Mouse (Mus musculus): ENCODE measurements around the gene Acot8. TPM values are rescaled to one million over a fixed set of nuclear protein-coding genes. Genes with fewer than 3 reads are reported as not detected.
A peak's percentile ranks its signal among the peaks of the same experiment; 100 is the strongest.

The Acot8 gene
- polyA plus RNA-seq, 1 experiment from 2014 or later, result 52.5 TPM

- no peak for ATAC-seq
- Histone ChIP-seq H3K9me3 (ENCODE audit: control insufficient read depth) (no peaks in the 10 kb centered on the region), H3K36me3 (ENCODE audit: control insufficient read depth, insufficient read depth) (peaks cover 76% of the 10 kb centered on the region), H3K4me3 (ENCODE audit: low read depth, low read length) (no peak overlapping the region), H3K4me2 (replicated peaks; ENCODE audit: low read depth) (no peak overlapping the region), H3K27me3 (replicated peaks; ENCODE audit: control insufficient read depth, insufficient read depth, low read length) (no peaks in the 10 kb centered on the region), H3K4me1 (replicated peaks; ENCODE audit: control insufficient read depth, insufficient read depth, low read length) (no peaks in the 10 kb centered on the region), H3K9ac (ENCODE audit: low read depth, low read length) (no peak overlapping the region), H3K27ac (ENCODE audit: low read depth, low read length) (no peak overlapping the region)
- peak; percentile 28; the same call in 1 of the 2 replicates for TF ChIP-seq CTCF (IDR thresholded peaks at IDR 0.05; ENCODE audit: low read depth)
- 91% methylated on average over 2 of the region's 2 CpGs for WGBS
Measured at GRCm38 (mm10) chr2:164793772-164794171, 10.9 kb downstream of the Acot8 start.

- Histone ChIP-seq H3K36me3 (ENCODE audit: control insufficient read depth, insufficient read depth) (peaks cover 73% of the 10 kb centered on the region), H3K4me3 (ENCODE audit: low read depth, low read length) (no peak overlapping the region), H3K4me2 (replicated peaks; ENCODE audit: low read depth) (no peak overlapping the region), H3K9ac (ENCODE audit: low read depth, low read length) (no peak overlapping the region), H3K4me1 (replicated peaks; ENCODE audit: control insufficient read depth, insufficient read depth, low read length) (no peaks in the 10 kb centered on the region), H3K9me3 (ENCODE audit: control insufficient read depth) (no peaks in the 10 kb centered on the region), H3K27ac (ENCODE audit: low read depth, low read length) (no peak overlapping the region), H3K27me3 (replicated peaks; ENCODE audit: control insufficient read depth, insufficient read depth, low read length) (no peaks in the 10 kb centered on the region)
- WGBS, result 49% methylated on average over 3 of the region's 3 CpGs
- TF ChIP-seq CTCF (IDR thresholded peaks at IDR 0.05; ENCODE audit: low read depth), result peak; percentile 81
- peak; percentile 29; the same call in 1 of the 2 replicates for ATAC-seq
Measured at GRCm38 (mm10) chr2:164793236-164793635, 11.4 kb downstream of the Acot8 start.

- WGBS, result 83% methylated on average over 12 of the region's 12 CpGs
- H3K36me3 ChIP-seq (ENCODE audit: control insufficient read depth, insufficient read depth), result peaks cover 67% of the 10 kb centered on the region
- H3K9ac ChIP-seq (ENCODE audit: low read depth, low read length), result no peak overlapping the region
- H3K27me3 ChIP-seq (replicated peaks; ENCODE audit: control insufficient read depth, insufficient read depth, low read length), result no peaks in the 10 kb centered on the region
- no peak overlapping the region for H3K4me2 ChIP-seq (replicated peaks; ENCODE audit: low read depth)
- no peak for TF ChIP-seq CTCF (IDR thresholded peaks at IDR 0.05; ENCODE audit: low read depth)
- no peak overlapping the region for H3K4me3 ChIP-seq (ENCODE audit: low read depth, low read length)
- H3K27ac ChIP-seq (ENCODE audit: low read depth, low read length), result peak overlapping the region; percentile 60
- ATAC-seq, result peak; percentile 22; the same call in 1 of the 2 replicates
- H3K9me3 ChIP-seq (ENCODE audit: control insufficient read depth), result no peaks in the 10 kb centered on the region
- H3K4me1 ChIP-seq (replicated peaks; ENCODE audit: control insufficient read depth, insufficient read depth, low read length), result no peaks in the 10 kb centered on the region
Measured at GRCm38 (mm10) chr2:164792400-164793190, 12.1 kb downstream of the Acot8 start.

- Histone ChIP-seq H3K4me2 (replicated peaks; ENCODE audit: low read depth) (no peak overlapping the region), H3K9me3 (ENCODE audit: control insufficient read depth) (no peaks in the 10 kb centered on the region), H3K27ac (ENCODE audit: low read depth, low read length) (peak overlapping the region; percentile 60), H3K36me3 (ENCODE audit: control insufficient read depth, insufficient read depth) (peaks cover 62% of the 10 kb centered on the region), H3K4me3 (ENCODE audit: low read depth, low read length) (no peak overlapping the region), H3K9ac (ENCODE audit: low read depth, low read length) (no peak overlapping the region), H3K27me3 (replicated peaks; ENCODE audit: control insufficient read depth, insufficient read depth, low read length) (no peaks in the 10 kb centered on the region), H3K4me1 (replicated peaks; ENCODE audit: control insufficient read depth, insufficient read depth, low read length) (no peaks in the 10 kb centered on the region)
- WGBS, result 93% methylated on average over 18 of the region's 18 CpGs
- no peak for ATAC-seq
- TF ChIP-seq CTCF (IDR thresholded peaks at IDR 0.05; ENCODE audit: low read depth), result no peak
Measured at GRCm38 (mm10) chr2:164791841-164792261, 12.8 kb downstream of the Acot8 start.

GRCm38 (mm10) chr2:164790451-164790850 is 14.2 kb downstream of the Acot8 start:
- Histone ChIP-seq H3K9ac (ENCODE audit: low read depth, low read length) (no peak overlapping the region), H3K4me1 (replicated peaks; ENCODE audit: control insufficient read depth, insufficient read depth, low read length) (no peaks in the 10 kb centered on the region), H3K4me2 (replicated peaks; ENCODE audit: low read depth) (no peak overlapping the region), H3K27ac (ENCODE audit: low read depth, low read length) (no peak overlapping the region), H3K9me3 (ENCODE audit: control insufficient read depth) (no peaks in the 10 kb centered on the region), H3K27me3 (replicated peaks; ENCODE audit: control insufficient read depth, insufficient read depth, low read length) (no peaks in the 10 kb centered on the region), H3K4me3 (ENCODE audit: low read depth, low read length) (no peak overlapping the region), H3K36me3 (ENCODE audit: control insufficient read depth, insufficient read depth) (peaks cover 48% of the 10 kb centered on the region)
- TF ChIP-seq CTCF (IDR thresholded peaks at IDR 0.05; ENCODE audit: low read depth), result no peak
- WGBS, result 56% methylated on average over 4 of the region's 4 CpGs
- ATAC-seq, result no peak

- no peak for TF ChIP-seq CTCF (IDR thresholded peaks at IDR 0.05; ENCODE audit: low read depth)
- Histone ChIP-seq H3K9ac (ENCODE audit: low read depth, low read length) (no peak overlapping the region), H3K27ac (ENCODE audit: low read depth, low read length) (no peak overlapping the region), H3K27me3 (replicated peaks; ENCODE audit: control insufficient read depth, insufficient read depth, low read length) (no peaks in the 10 kb centered on the region), H3K4me1 (replicated peaks; ENCODE audit: control insufficient read depth, insufficient read depth, low read length) (0 out of 2 replicates have a peak, but pooled peaks cover 6% of the 10 kb centered on the region), H3K36me3 (ENCODE audit: control insufficient read depth, insufficient read depth) (peaks cover 34% of the 10 kb centered on the region), H3K4me2 (replicated peaks; ENCODE audit: low read depth) (no peak overlapping the region), H3K9me3 (ENCODE audit: control insufficient read depth) (no peaks in the 10 kb centered on the region), H3K4me3 (ENCODE audit: low read depth, low read length) (no peak overlapping the region)
- 60% methylated on average over 4 of the region's 4 CpGs for WGBS
- ATAC-seq, result no peak
Measured at GRCm38 (mm10) chr2:164788411-164788810, 16.3 kb downstream of the Acot8 start.
